Mouse (Mus musculus): ENCODE measurements around the gene Fbxl2.

DNA sequence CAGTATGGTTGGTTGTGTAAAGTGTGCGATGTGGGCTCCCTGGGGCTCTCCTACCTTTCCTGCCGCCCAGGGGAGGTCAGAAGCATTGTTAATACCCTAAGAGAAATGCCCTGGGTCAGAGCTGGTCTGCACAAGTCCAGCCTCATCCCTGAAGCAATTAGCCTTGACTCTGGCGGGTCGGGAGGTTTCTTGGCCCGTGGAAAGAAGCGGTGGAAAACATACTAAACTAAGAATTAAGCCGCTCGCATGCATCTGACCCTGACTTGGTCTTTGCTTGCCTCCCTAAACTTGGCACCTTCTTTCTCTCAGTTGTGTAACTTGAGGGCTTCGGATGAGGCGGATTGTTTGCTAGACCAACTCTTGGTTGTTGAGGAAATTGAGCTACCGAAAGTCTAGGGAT is 113.5 kb downstream of the Fbxl2 start:
- TF ChIP-seq CTCF (IDR thresholded peaks at IDR 0.05; ENCODE audit: control insufficient read depth, insufficient read depth, low read length) (no peak), POLR2A (IDR thresholded peaks at IDR 0.05; ENCODE audit: borderline replicate concordance, control insufficient read depth, low read depth, low read length) (no peak)
